Mouse (Mus musculus): ENCODE measurements around the gene Crtc1.

DNA sequence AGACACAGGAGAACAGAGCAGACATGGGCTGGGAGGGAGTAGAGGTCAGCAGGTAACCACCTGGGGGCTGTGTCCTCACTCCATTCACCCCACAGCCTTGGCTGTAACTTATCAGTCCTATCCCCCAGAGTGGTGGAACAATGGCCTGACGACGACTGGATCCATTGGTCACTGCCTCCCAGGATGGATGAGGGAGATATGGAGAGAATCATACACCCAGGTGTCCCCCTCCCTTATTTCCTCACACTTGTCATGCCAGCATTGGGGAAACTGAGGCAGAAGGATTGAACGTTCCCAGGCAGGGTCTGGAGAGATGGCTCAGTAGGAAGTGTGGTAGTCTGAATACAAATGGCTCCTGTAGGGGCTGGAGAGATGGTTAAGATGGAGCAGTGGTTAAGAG, 2.2 kb upstream of the Crtc1 start:
- TF ChIP-seq POLR2A (IDR thresholded peaks at IDR 0.05; ENCODE audit: insufficient read length, low read depth) (no peak), MYOD1 (IDR thresholded peaks at IDR 0.05; ENCODE audit: control insufficient read depth in 1 of 3, insufficient read length in 2 of 3, low read depth in 2 of 3) (no peak), CEBPB (IDR thresholded peaks at IDR 0.05; ENCODE audit: insufficient read depth, poor library complexity, severe bottlenecking) (no peak), E2F4 (IDR thresholded peaks at IDR 0.05; ENCODE audit: insufficient read depth) (no peak), MYOG (IDR thresholded peaks at IDR 0.05; ENCODE audit: control insufficient read depth in 1 of 3, insufficient read depth in 1 of 3, insufficient read length in 2 of 3, low read depth in 2 of 3) (no peak), SRF (IDR thresholded peaks at IDR 0.05; ENCODE audit: control insufficient read depth, insufficient read length, low read depth) (no peak)
